Mouse (Mus musculus) brain, embryonic 14.5 days (tissue): ENCODE measurements around the gene Cdv3. TPM values are rescaled to one million over a fixed set of nuclear protein-coding genes. Genes with fewer than 3 reads are reported as not detected.
A peak's percentile ranks its signal among the peaks of the same experiment; 100 is the strongest.

ENCODE experiments used
- DNase-seq: peaks from one replicate; pipeline ENCODE4 v3.0.0-alpha.2; 2011; ENCODE audit warnings: low read depth
- CTCF ChIP-seq: fragments of 200-500 bp; IDR thresholded peaks from 2 replicates; pipeline ENCODE4 v1.5.1; 2012; ENCODE audit warnings: inconsistent platforms, mild to moderate bottlenecking, moderate library complexity, borderline replicate concordance; ENCODE audit not compliant: insufficient read depth, insufficient read length; ENCODE audit errors: extremely low read depth
- POLR2A ChIP-seq: fragments of 200-500 bp; IDR thresholded peaks from 2 replicates; pipeline ENCODE4 v1.6.1; 2012; ENCODE audit warnings: mild to moderate bottlenecking, inconsistent platforms, borderline replicate concordance; ENCODE audit not compliant: poor library complexity, insufficient read depth, insufficient read length, severe bottlenecking; ENCODE audit errors: extremely low read depth
- polyA plus RNA-seq: library from polyadenylated mRNA; depleted of rRNA; stranded (reverse); fragments of >200 nt; gene quantifications from 2 replicates; pipeline ENCODE4 v1.2.3, GENCODE M21; 2012; rRNA removed

The Cdv3 gene
- polyA plus RNA-seq, 1 experiment, result 85.3 TPM

DNA sequence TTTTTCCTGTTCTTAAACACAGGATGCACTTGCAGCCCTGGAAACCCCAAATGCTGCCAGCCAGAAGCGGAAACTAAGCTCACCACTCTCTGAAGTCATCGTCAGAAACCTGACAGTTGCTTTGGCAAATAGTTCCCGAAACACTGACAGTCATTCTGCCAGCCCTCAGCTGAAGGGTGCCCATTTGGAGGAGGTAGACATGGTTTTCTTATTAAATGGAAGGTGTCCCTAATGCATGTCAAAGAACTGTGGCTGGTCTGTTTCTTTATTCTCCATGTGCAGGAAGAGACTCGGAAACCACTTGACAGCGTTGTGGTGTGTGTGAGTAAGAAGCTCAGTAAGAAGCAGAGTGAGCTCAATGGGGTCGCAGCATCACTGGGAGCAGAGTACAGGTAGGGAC, 33.0 kb downstream of the Cdv3 start:
- no peak for DNase-seq
- TF ChIP-seq POLR2A, result no peak
- TF ChIP-seq CTCF, result no peak

GRCm38 (mm10) chr9:103326449-103326848, 39.2 kb downstream of the Cdv3 start:
- DNase-seq, result no peak
- no peak for TF ChIP-seq POLR2A
- TF ChIP-seq CTCF, result no peak

DNA sequence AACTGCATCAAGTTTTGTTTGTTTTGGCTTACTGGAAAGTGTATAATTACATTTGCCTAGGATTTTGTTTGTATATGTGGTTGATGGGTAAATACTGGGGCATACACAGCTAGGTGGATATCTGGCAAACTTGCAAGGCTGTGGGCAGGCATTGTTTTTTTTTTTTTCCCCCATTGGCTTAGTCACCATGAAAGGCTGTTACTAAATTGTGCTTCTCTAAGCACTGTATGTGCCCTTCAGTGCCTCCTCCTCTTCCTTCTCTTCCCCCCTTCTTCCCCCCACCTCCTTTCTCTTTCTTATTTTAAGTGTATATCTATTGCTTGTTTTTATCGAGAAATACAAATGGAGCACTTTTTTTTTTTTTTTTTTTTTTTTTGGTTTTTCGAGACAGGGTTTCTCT, 41.0 kb downstream of the Cdv3 start:
- no peak for DNase-seq
- TF ChIP-seq POLR2A (no peak), CTCF (no peak)

DNA sequence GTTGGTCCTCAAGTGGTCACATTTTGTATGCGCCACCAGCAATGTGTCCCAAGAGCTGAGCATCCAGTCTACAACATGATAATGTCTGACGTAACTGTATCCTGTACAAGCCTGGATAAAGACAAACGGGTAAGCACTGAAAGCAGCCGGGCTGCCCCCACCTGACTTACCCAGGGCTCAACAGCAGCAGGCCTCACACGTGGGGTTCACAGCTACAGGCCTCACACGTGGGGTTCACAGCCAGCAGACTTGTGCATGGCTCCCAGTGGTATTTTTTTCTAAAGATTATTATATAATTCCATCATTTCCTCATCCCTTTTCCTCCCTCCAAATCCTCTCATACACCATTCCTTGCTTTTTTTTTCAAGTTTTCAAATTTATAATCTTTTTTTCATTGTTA, 55.8 kb downstream of the Cdv3 start:
- TF ChIP-seq POLR2A (no peak), CTCF (no peak)
- no peak for DNase-seq

GRCm38 (mm10) chr9:103305332-103306041, 60.2 kb downstream of the Cdv3 start:
- DNase-seq, result peak; percentile 65
- TF ChIP-seq CTCF (no peak), POLR2A (no peak)

GRCm38 (mm10) chr9:103304927-103305326, 60.7 kb downstream of the Cdv3 start, which contains the start of the genes 1300017J02Rik and Topbp1:
Gene 1300017J02Rik, minus strand, starts transcription at chr9:103305082.
Gene Topbp1, plus strand, starts transcription at chr9:103305215.
- peak; percentile 88; the same call in 1 of the 2 replicates for TF ChIP-seq POLR2A
- TF ChIP-seq CTCF, result no peak
- peak; percentile 98 for DNase-seq

Other genes with a start within 250 kb of the Cdv3 start
- gene Srprb, start 163.7 kb downstream of the Cdv3 start, polyA plus RNA-seq, result 58.0 and 59.4 TPM in 2 replicates
- not detected in 2 replicates for gene Gm20425, start 135.5 kb downstream of the Cdv3 start, polyA plus RNA-seq
- 10.2 and 19.0 TPM in 2 replicates for gene Trf, start 135.4 kb downstream of the Cdv3 start, polyA plus RNA-seq
- gene 1300017J02Rik, start 60.8 kb downstream of the Cdv3 start, polyA plus RNA-seq, result 0.22 and 0.47 TPM in 2 replicates
- gene Topbp1, start 60.6 kb downstream of the Cdv3 start, polyA plus RNA-seq, result 32.9 and 35.1 TPM in 2 replicates
- 1.8 and 2.1 TPM in 2 replicates for gene Bfsp2, start 114.6 kb upstream of the Cdv3 start, polyA plus RNA-seq